Mouse (Mus musculus): ENCODE measurements around the gene Agrn.

Gene Agrn

DNA sequence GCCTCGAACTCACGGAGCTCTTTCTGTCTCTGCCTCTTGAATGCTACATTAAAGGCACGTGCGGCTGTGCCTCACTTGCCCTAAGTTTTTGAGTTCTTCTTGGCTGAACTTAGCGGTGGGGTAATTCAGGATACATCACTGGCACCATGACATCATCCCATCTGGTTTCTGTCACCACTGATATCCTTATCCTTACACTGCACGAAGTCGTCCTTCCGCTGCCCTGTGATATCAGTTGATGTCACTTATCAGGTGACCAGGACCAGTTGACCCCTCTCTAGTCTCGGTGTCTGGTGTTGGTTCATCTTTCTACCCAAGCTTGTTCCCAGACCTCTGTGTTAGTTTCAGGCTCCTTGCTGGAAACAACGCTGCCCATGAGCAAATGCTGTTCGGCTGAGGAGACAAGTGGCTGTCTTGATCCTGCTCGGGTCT, 5.2 kb upstream of the Agrn start:
- no peak for DNase-seq (ENCODE audit: low spot score in 2 of 2)

GRCm38 (mm10) chr4:156200623-156201475, 3.6 kb upstream of the Agrn start, which contains the start of gene Isg15:
Isg15 (minus strand) TSS chr4:156200818.
- DNase-seq (ENCODE audit: low spot score in 2 of 2): no peak

GRCm38 (mm10) chr4:156197829-156198205, 529 bp upstream of the Agrn start:
- peak; percentile 88 to 90 for DNase-seq (ENCODE audit: low spot score in 2 of 2)

GRCm38 (mm10) chr4:156195927-156196870, 1.1 kb downstream of the Agrn start:
- peak; percentile 83 for DNase-seq (ENCODE audit: low spot score in 2 of 2)

DNA sequence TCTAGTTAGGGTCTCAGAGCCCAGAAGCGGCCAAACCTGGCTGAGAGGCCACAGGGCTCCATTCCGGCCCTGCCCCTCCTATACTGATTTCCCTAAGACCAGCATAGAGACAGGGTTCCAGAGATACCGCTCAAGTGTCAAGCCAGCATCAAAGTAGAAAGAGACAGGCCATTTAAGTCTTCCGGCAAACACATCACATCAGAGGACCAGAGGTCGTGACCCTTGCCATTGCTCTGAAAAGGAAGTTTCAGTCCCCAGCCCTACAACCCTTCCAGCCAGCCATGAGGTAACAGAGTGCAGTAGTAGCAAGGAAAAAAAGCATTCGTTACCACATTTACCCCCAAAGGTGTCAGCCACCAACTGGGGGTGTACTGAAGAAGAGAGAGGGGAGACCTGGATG, 2.9 kb downstream of the Agrn start:
- DNase-seq (ENCODE audit: low spot score in 2 of 2): no peak

- DNase-seq (ENCODE audit: low spot score in 2 of 2): no peak
These were observed 3.4 kb downstream of the Agrn start for GRCm38 (mm10) chr4:156193906-156194305.

DNA sequence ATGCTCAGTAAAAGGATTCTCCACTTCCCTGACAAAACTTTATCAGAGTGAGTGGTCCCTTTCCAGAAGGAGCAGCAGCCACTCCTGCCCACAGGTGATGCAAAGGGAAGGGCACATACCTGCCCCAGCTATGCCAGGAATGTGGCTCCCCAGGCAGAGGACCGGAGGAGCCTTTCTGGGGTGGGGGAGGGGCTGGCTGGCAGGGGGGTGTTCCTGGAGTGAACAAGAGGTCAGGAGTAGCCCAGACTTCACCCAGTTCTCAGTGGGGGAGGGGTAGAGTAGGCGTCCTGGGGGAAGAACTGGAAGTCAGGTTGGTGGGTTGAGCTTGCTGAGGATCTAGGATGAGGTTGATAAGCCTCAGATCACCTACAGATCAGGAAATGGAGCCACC, 4.1 kb downstream of the Agrn start:
- no peak for DNase-seq (ENCODE audit: low spot score in 2 of 2)

- DNase-seq (ENCODE audit: low spot score in 2 of 2): peak; percentile 70 to 72
These were observed 4.7 kb downstream of the Agrn start for GRCm38 (mm10) chr4:156192421-156193199.

DNA sequence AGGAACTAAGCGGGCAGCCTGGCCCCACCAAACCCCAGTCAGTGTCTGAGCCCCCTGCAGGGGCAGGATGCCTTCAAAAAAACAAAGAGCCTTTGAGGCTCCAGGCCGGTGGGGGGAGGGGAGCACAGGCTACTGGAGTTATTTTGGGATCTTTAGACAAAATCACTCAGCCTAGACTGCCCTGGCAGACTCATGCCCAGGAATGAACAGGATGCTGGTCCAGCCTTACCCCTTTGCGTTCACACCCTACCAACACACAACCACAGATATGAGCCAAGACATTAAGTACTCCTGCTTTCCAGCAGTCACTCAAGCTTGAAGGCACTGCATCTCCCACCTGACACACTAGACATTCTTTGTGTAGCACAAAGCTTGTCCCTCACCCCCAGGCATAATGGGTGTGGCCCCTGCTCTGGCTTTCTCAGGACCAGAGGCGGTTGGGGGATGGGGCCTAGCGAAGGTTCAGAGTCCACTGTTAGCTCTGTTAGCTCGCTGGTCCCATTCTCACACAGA, 8.4 kb downstream of the Agrn start:
- DNase-seq (ENCODE audit: low spot score in 2 of 2): peak; percentile 68 to 71

DNA sequence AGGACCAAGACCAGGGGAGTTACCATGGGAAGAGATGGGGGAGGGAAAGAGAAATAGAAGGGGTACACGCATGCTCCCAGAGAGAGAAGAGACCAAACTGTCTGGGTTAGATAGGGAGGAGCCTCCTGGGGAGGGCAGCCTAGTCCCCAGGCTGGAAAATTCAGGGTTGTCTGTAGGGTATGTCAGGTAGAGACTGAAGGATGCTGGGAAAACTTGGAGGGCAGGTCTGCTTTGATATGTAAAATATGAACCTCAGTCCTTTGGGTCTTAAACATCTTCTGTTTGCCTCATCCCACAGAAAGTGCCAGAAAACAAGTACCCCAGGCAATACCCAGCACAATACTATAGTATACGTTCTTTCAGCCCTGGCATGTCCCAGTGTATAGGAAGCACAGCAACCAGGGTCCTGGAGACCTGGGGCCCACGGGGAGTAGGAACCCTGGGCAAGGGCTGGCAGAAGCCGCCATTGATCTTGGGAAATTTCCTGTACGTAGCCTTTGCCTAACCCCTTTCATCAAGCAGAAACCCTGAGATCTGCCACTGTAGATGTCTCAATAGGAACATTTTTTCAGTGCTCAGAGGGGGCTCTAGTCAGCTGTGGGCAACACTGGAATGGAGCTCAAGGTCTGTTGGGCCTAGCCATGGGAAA, 9.0 kb downstream of the Agrn start:
- DNase-seq (ENCODE audit: low spot score in 2 of 2): no peak

DNA sequence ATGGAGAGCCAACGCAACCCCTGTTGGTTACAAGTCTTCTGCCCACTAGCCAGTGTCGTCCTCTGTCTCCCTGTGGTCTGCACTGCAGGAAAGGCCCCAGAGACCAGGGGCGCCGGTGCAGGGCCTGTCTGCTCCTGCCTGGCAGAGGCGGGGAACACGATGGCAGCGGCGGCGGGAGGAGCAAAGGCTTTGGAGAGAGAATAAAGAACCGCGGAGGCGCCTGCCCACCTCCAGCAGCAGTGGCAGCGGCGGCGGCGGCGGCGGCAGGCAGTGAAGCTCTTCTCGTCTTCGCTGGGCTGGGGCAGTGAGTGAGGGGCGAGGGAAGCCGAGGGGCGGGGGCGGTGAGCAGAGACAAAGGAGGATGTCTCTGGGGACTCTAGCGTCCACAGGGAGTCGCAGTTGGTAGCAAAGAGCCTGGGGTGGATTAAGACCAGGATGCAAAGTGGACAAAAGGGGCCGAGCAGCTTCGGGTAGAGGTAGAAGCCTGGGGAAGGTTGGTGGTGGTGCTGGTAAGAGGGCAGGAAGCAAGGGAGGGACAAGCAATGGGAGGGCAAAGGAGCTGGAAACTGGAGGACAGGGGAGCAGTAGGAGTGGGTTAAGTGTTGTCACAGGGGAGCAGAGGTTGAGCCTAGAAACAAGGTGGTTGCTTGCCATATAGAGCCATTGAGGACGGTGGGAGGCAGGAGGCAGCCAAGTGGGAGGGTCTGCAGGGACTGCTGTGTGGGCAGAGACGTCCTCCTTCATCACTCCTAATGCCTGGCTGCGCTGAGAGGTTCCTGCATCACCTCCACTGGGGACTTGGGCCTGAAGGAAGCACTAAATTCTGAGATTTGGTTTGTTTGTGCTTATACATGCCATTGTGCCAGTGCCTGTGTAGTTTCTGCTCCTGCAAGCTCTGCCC, 11.1 kb downstream of the Agrn start:
- peak; percentile 74 to 75 for DNase-seq (ENCODE audit: low spot score in 2 of 2)

DNA sequence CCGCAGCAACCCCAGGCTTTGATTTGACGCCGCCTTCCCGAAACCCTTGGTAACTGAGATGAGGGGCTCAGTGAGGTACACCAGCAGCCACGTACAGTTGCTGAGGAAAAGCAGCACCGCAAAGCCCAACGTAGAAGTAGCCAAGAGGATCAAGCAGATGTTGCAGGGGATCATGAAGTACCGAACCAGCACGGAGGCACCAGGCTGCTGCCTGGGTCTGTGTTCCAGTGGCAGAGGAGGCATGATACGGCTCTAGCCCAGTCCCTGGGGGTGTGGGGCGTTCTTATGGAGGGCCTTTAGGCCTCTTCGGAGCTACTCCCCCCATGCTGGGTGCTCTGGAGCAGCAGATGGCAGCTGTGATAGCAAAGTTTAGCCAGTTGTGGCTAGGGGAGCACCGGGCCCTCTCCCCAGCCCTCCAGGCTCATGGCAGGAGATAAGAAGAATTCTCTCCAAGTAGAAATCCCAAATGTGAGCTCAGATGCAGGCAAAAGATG, 11.8 kb downstream of the Agrn start:
- DNase-seq (ENCODE audit: low spot score in 2 of 2): no peak

- DNase-seq (ENCODE audit: low spot score in 2 of 2): peak in 1 of 2 experiments; percentile 43
These were observed 12.9 kb downstream of the Agrn start for GRCm38 (mm10) chr4:156184291-156184954.

GRCm38 (mm10) chr4:156183747-156184146, 13.5 kb downstream of the Agrn start:
- no peak for DNase-seq (ENCODE audit: low spot score in 2 of 2)

- DNase-seq (ENCODE audit: low spot score in 2 of 2): no peak
These were observed 19.7 kb downstream of the Agrn start for GRCm38 (mm10) chr4:156177630-156178029.

DNA sequence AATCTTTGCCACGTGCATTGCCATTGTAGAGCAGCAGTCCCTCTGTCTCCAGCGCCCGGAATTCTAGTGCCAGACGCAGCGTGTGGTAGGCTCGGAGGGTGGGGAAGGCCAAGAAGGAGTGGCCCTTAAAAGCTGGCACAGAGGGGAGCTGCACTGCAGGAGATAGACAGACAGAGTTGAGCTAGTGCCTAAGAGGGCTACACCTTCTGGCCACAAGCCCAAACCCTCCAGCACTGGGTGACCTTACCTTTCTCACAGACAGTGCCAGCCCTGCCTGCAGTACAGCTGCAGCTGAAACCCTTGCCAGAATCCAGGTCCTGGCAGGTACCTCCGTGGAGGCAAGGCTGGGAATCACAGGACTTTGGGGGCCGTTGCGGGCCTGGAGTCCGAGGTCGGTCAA, 25.5 kb downstream of the Agrn start:
- no peak for DNase-seq (ENCODE audit: low spot score in 2 of 2)

GRCm38 (mm10) chr4:156169129-156169528, 28.2 kb downstream of the Agrn start:
- no peak for DNase-seq (ENCODE audit: low spot score in 2 of 2)

DNA sequence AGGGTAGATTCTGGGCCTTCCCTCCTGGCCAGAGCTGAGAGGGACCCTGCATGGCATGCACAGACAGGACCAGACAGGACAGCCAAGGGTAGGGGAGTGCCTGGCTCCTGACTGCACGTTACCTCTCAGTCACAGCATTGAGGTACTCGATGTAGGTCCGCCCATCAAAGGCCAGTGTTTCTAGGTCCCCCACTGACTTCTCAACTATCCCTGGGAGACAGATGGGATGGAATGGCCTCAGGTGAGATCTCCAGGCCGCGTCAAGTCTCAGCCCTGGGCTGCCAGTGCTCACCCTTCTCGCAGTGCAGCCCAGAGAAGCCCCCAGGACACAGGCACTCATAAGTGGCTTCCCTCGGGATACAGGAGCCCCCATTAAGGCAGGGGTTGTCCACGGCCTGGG, 28.7 kb downstream of the Agrn start:
- no peak for DNase-seq (ENCODE audit: low spot score in 2 of 2)

- no peak for DNase-seq (ENCODE audit: low spot score in 2 of 2)
These were observed 30.8 kb downstream of the Agrn start for GRCm38 (mm10) chr4:156166477-156166876.
